Mouse (Mus musculus): ENCODE results near the gene Vmn1r91.
"Not testable (repeated sequence)": the region's sequence is repeated elsewhere in the genome, so short reads cannot be mapped to it uniquely, and the experiment has no call there.

DNA sequence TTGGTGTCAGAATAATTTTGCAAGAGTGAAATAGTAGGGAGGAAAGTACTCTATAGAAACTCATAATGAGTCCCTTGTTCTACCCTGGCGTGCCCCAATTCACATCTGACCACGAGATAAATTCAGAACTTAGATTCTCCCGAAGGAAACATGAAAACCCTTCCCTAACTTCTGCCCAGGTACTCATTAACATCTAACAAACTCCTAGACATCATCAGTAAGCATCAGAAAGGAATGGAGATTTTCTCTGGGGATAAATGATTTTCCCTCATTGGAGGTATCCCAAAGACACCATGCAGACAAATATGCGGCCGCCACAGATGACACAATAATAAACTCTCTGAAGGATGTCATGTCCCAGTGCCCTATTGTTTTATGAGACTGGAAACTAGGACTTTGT, at the start of gene Vmn1r91:
- not testable (repeated sequence) for TF ChIP-seq CTCF (IDR thresholded peaks at IDR 0.05; ENCODE audit: borderline replicate concordance, insufficient read depth, low read length); POLR2A (IDR thresholded peaks at IDR 0.05; ENCODE audit: low read depth, low read length)

All from embryonic fibroblast, embryonic 13.5 days (primary cell).